Mouse (Mus musculus) forebrain, embryonic 13.5 days (tissue): Measurements from ENCODE around the gene Sptan1. TPM values are rescaled to one million over a fixed set of nuclear protein-coding genes. Genes with fewer than 3 reads are reported as not detected.

Source experiments
- ATAC-seq: fragments of 200-750 bp; cut with Nextera tagmentation; 2 replicates; pipeline ENCODE4 v1.8.0; 2017
- H3K27ac ChIP-seq: fragments of 300-500 bp; sonication (generic); 2 replicates; pipeline ENCODE4 v1.5.1; 2015; ENCODE audit warnings: inconsistent platforms, mild to moderate bottlenecking, moderate library complexity
- H3K27me3 ChIP-seq: fragments of 300-500 bp; sonication (generic); 2 replicates; pipeline ENCODE4 v1.6.1; 2015; ENCODE audit warnings: mild to moderate bottlenecking, inconsistent platforms
- H3K36me3 ChIP-seq: fragments of 300-500 bp; sonication (generic); 2 replicates; pipeline ENCODE4 v1.6.1; 2015; ENCODE audit warnings: mild to moderate bottlenecking, inconsistent platforms; ENCODE audit not compliant: poor library complexity, severe bottlenecking
- H3K4me1 ChIP-seq: fragments of 300-500 bp; sonication (generic); 2 replicates; pipeline ENCODE4 v1.6.1; 2015; ENCODE audit warnings: inconsistent platforms
- H3K4me2 ChIP-seq: fragments of 300-500 bp; sonication (generic); 2 replicates; pipeline ENCODE4 v1.6.1; 2015; ENCODE audit warnings: inconsistent platforms, mild to moderate bottlenecking, moderate library complexity
- H3K4me3 ChIP-seq: fragments of 300-500 bp; sonication (generic); 2 replicates; pipeline ENCODE4 v1.5.1; 2015; ENCODE audit warnings: mild to moderate bottlenecking, inconsistent platforms
- H3K9ac ChIP-seq: fragments of 300-500 bp; sonication (generic); 2 replicates; pipeline ENCODE4 v1.6.1; 2015; ENCODE audit warnings: mild to moderate bottlenecking, inconsistent platforms
- H3K9me3 ChIP-seq: fragments of 300-500 bp; sonication (generic); replicated peaks from 2 replicates; pipeline ENCODE4 v1.6.1; 2016; ENCODE audit warnings: inconsistent platforms
- WGBS: fragments of 180-500 bp; shearing (Covaris S2); methylation state at CpG from one replicate; pipeline ENCODE4 v1.1.7; 2015; 5-methylcytosine and 5-hydroxymethylcytosine counted together
- polyA plus RNA-seq: library from polyadenylated mRNA; unstranded; fragments of >200 nt; fragmentation: Nextera tagmentation; extraction: Ambion mirVana; gene quantifications from 2 replicates; pipeline ENCODE4 v1.2.1, GENCODE M21; 2015

The Sptan1 gene
- 157 and 178 TPM in 2 replicates for polyA plus RNA-seq

- peaks cover 24% of the 10 kb centered on the region for H3K36me3 ChIP-seq
- no peaks in the 10 kb centered on the region for H3K27me3 ChIP-seq
- H3K4me1 ChIP-seq, result peaks cover 61% of the 10 kb centered on the region
- peak; percentile 98 for ATAC-seq
- WGBS, result under 1% methylated on average over 80 of the region's 82 CpGs
- no peaks in the 10 kb centered on the region for H3K9me3 ChIP-seq
- peak within 1 kb of the TSS; percentile 100 for H3K9ac ChIP-seq
- H3K4me3 ChIP-seq, result peak within 1 kb of the TSS; percentile 93
- H3K27ac ChIP-seq, result peak within 1 kb of the TSS; percentile 93
- H3K4me2 ChIP-seq, result peak within 1 kb of the TSS; percentile 65
Measured at GRCm38 (mm10) chr2:29965250-29965843, at the start of gene Sptan1. Gene Sptan1 (plus strand): TSS chr2:29965560.

GRCm38 (mm10) chr2:29917621-29918020 lies 47.7 kb upstream of the Sptan1 start:
- Histone ChIP-seq H3K9me3 (no peaks in the 10 kb centered on the region), H3K4me2 (no peak overlapping the region), H3K27ac (no peak overlapping the region), H3K9ac (no peak overlapping the region), H3K4me3 (no peak overlapping the region), H3K36me3 (peaks cover 87% of the 10 kb centered on the region), H3K4me1 (no peaks in the 10 kb centered on the region), H3K27me3 (no peaks in the 10 kb centered on the region)
- ATAC-seq, result no peak
- WGBS, result 91% methylated on average over 11 of the region's 11 CpGs

- Histone ChIP-seq H3K36me3 (peaks cover 90% of the 10 kb centered on the region), H3K9me3 (no peaks in the 10 kb centered on the region), H3K4me3 (no peak overlapping the region), H3K27ac (no peak overlapping the region), H3K4me1 (no peaks in the 10 kb centered on the region), H3K4me2 (no peak overlapping the region), H3K27me3 (no peaks in the 10 kb centered on the region), H3K9ac (no peak overlapping the region)
- 77% methylated on average over 11 of the region's 11 CpGs for WGBS
- ATAC-seq, result no peak
Measured at GRCm38 (mm10) chr2:29922011-29922410, 43.3 kb upstream of the Sptan1 start.

- H3K9ac ChIP-seq, result no peak overlapping the region
- H3K36me3 ChIP-seq, result peaks cover 98% of the 10 kb centered on the region
- no peak overlapping the region for H3K4me2 ChIP-seq
- no peaks in the 10 kb centered on the region for H3K27me3 ChIP-seq
- no peak overlapping the region for H3K27ac ChIP-seq
- no peaks in the 10 kb centered on the region for H3K9me3 ChIP-seq
- H3K4me3 ChIP-seq, result no peak overlapping the region
- ATAC-seq, result no peak
- 89% methylated on average over 5 of the region's 5 CpGs for WGBS
- H3K4me1 ChIP-seq, result no peaks in the 10 kb centered on the region
Measured at GRCm38 (mm10) chr2:29926542-29926941, 38.8 kb upstream of the Sptan1 start.

GRCm38 (mm10) chr2:29930506-29930905 lies 34.9 kb upstream of the Sptan1 start:
- WGBS, result 90% methylated on average over 10 of the region's 10 CpGs

GRCm38 (mm10) chr2:29931194-29931593 lies 34.2 kb upstream of the Sptan1 start:
- no peak overlapping the region for H3K27ac ChIP-seq
- H3K4me3 ChIP-seq, result no peak overlapping the region
- ATAC-seq, result no peak
- H3K4me2 ChIP-seq, result no peak overlapping the region
- peaks cover 51% of the 10 kb centered on the region for H3K36me3 ChIP-seq
- WGBS, result 86% methylated on average over 6 of the region's 6 CpGs
- H3K27me3 ChIP-seq, result no peaks in the 10 kb centered on the region
- H3K4me1 ChIP-seq, result peaks cover 6% of the 10 kb centered on the region
- H3K9ac ChIP-seq, result no peak overlapping the region
- H3K9me3 ChIP-seq, result no peaks in the 10 kb centered on the region

More at GRCm38 (mm10) chr2:29930506-29930905, 34.9 kb upstream of the Sptan1 start:
- no peaks in the 10 kb centered on the region for H3K27me3 ChIP-seq
- no peaks in the 10 kb centered on the region for H3K9me3 ChIP-seq
- H3K4me2 ChIP-seq, result no peak overlapping the region
- H3K27ac ChIP-seq, result no peak overlapping the region
- no peaks in the 10 kb centered on the region for H3K4me1 ChIP-seq
- H3K36me3 ChIP-seq, result peaks cover 58% of the 10 kb centered on the region
- ATAC-seq, result no peak
- peak overlapping the region; percentile 43; the same call in 1 of the 2 replicates for H3K9ac ChIP-seq
- H3K4me3 ChIP-seq, result no peak overlapping the region

GRCm38 (mm10) chr2:29934906-29935599 lies 30.3 kb upstream of the Sptan1 start, which contains the start of gene Gle1:
Gene Gle1 (plus strand): TSS chr2:29935426.
- H3K4me3 ChIP-seq, result peak within 1 kb of the TSS; percentile 94
- peak within 1 kb of the TSS; percentile 62; the same call in 1 of the 2 replicates for H3K27ac ChIP-seq
- peaks cover 36% of the 10 kb centered on the region for H3K36me3 ChIP-seq
- H3K9ac ChIP-seq, result peak within 1 kb of the TSS; percentile 66
- H3K27me3 ChIP-seq, result no peaks in the 10 kb centered on the region
- peak within 1 kb of the TSS; percentile 77 for H3K4me2 ChIP-seq
- no peaks in the 10 kb centered on the region for H3K9me3 ChIP-seq
- peak; percentile 99 for ATAC-seq
- 3% methylated on average over 44 of the region's 44 CpGs for WGBS
- peaks cover 7% of the 10 kb centered on the region for H3K4me1 ChIP-seq

- ATAC-seq, result no peak
- Histone ChIP-seq H3K9me3 (no peaks in the 10 kb centered on the region), H3K27ac (no peak overlapping the region), H3K4me1 (peaks cover 7% of the 10 kb centered on the region), H3K9ac (no peak overlapping the region), H3K27me3 (no peaks in the 10 kb centered on the region), H3K4me3 (no peak overlapping the region), H3K36me3 (peaks cover 70% of the 10 kb centered on the region), H3K4me2 (no peak overlapping the region)
- WGBS, result 92% methylated on average over 9 of the region's 9 CpGs
Measured at GRCm38 (mm10) chr2:29940073-29940472, 25.3 kb upstream of the Sptan1 start.

GRCm38 (mm10) chr2:29940826-29941225 lies 24.5 kb upstream of the Sptan1 start:
- no peak for ATAC-seq
- Histone ChIP-seq H3K9ac (no peak overlapping the region), H3K27ac (no peak overlapping the region), H3K9me3 (no peaks in the 10 kb centered on the region), H3K4me2 (no peak overlapping the region), H3K36me3 (peaks cover 78% of the 10 kb centered on the region), H3K27me3 (no peaks in the 10 kb centered on the region), H3K4me1 (peaks cover 5% of the 10 kb centered on the region), H3K4me3 (no peak overlapping the region)
- 90% methylated on average over 7 of the region's 7 CpGs for WGBS

- Histone ChIP-seq H3K9me3 (no peaks in the 10 kb centered on the region), H3K27ac (no peak overlapping the region), H3K36me3 (peaks cover 96% of the 10 kb centered on the region), H3K4me3 (no peak overlapping the region), H3K27me3 (no peaks in the 10 kb centered on the region), H3K9ac (no peak overlapping the region), H3K4me1 (no peaks in the 10 kb centered on the region), H3K4me2 (no peak overlapping the region)
- 82% methylated on average over 1 of the region's 1 CpGs for WGBS
- no peak for ATAC-seq
Measured at GRCm38 (mm10) chr2:29944723-29945122, 20.6 kb upstream of the Sptan1 start.

- Histone ChIP-seq H3K4me3 (no peak overlapping the region), H3K4me2 (no peak overlapping the region), H3K9ac (no peak overlapping the region), H3K9me3 (no peaks in the 10 kb centered on the region), H3K4me1 (no peaks in the 10 kb centered on the region), H3K27me3 (no peaks in the 10 kb centered on the region), H3K27ac (no peak overlapping the region), H3K36me3 (peaks cover 96% of the 10 kb centered on the region)
- no peak for ATAC-seq
- 97% methylated on average over 5 of the region's 5 CpGs for WGBS
Measured at GRCm38 (mm10) chr2:29948896-29949295, 16.5 kb upstream of the Sptan1 start.

GRCm38 (mm10) chr2:29961246-29961645 lies 4.1 kb upstream of the Sptan1 start:
- H3K27me3 ChIP-seq, result no peaks in the 10 kb centered on the region
- ATAC-seq, result no peak
- no peak overlapping the region for H3K4me2 ChIP-seq
- peaks cover 22% of the 10 kb centered on the region for H3K4me1 ChIP-seq
- no peak overlapping the region for H3K4me3 ChIP-seq
- peaks cover 39% of the 10 kb centered on the region for H3K36me3 ChIP-seq
- H3K9me3 ChIP-seq, result no peaks in the 10 kb centered on the region
- H3K27ac ChIP-seq, result no peak overlapping the region
- no peak overlapping the region for H3K9ac ChIP-seq
- WGBS, result 96% methylated on average over 7 of the region's 7 CpGs
